Mouse (Mus musculus): Measurements from ENCODE around the gene Prkg1. TPM values are rescaled to one million over a fixed set of nuclear protein-coding genes. Genes with fewer than 3 reads are reported as not detected.

Gene Prkg1
- polyA plus RNA-seq, 1 experiment from 2014 or later, result 10.0 TPM

- 85% methylated on average over 2 of the region's 2 CpGs for WGBS
- no peak for ATAC-seq (ENCODE audit: insufficient read depth, low FRiP score, low read depth)
- Histone ChIP-seq H3K4me1 (no peaks in the 10 kb centered on the region), H3K27ac (no peak overlapping the region), H3K9ac (no peak overlapping the region), H3K4me3 (replicated peaks) (no peak overlapping the region), H3K36me3 (no peaks in the 10 kb centered on the region), H3K9me3 (no peaks in the 10 kb centered on the region), H3K4me2 (no peak overlapping the region), H3K27me3 (replicated peaks) (no peaks in the 10 kb centered on the region)
These were observed 826.8 kb downstream of the Prkg1 start for GRCm38 (mm10) chr19:30938058-30938457.

DNA sequence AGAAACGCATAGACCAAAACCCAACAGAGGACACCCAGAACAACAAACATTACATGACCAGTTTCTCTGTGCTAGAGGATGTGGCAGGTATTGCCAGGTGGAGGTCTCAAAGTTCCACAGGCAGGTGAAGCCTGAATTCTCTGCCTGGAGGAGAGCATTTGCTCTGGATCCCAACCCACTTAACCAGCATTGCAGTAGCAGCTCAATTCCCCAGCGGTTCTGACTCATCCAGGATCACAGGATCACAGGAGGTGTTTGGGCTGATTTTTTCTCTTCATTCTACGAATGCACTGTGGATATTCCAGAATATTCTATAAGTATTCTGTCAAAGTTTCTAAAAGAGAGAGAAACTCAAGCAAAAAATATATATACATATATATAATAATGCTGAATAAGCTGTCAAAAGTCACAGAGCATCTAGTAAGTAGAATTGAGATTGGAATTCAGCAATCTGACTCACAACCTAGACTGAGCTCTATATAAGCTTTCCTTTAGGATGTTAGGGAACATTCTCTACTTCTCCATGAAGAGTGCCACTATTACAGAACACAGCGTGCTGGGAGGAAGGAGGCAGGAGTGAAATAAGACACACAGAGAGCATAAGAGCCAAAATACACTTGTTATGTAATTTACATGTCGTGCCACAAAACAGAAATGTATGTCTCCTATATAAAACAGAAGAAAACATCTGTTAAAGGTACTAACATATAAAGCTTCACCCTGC, 833.2 kb downstream of the Prkg1 start:
- Histone ChIP-seq H3K27ac (no peak overlapping the region), H3K9me3 (no peaks in the 10 kb centered on the region), H3K4me3 (replicated peaks) (no peak overlapping the region), H3K4me1 (no peaks in the 10 kb centered on the region), H3K9ac (no peak overlapping the region), H3K36me3 (no peaks in the 10 kb centered on the region), H3K27me3 (replicated peaks) (no peaks in the 10 kb centered on the region), H3K4me2 (no peak overlapping the region)
- 86% methylated on average over 5 of the region's 5 CpGs for WGBS
- ATAC-seq (ENCODE audit: insufficient read depth, low FRiP score, low read depth), result no peak

GRCm38 (mm10) chr19:30924032-30924431, 840.8 kb downstream of the Prkg1 start:
- 69% methylated on average over 1 of the region's 1 CpGs for WGBS
- no peak for ATAC-seq (ENCODE audit: insufficient read depth, low FRiP score, low read depth)

DNA sequence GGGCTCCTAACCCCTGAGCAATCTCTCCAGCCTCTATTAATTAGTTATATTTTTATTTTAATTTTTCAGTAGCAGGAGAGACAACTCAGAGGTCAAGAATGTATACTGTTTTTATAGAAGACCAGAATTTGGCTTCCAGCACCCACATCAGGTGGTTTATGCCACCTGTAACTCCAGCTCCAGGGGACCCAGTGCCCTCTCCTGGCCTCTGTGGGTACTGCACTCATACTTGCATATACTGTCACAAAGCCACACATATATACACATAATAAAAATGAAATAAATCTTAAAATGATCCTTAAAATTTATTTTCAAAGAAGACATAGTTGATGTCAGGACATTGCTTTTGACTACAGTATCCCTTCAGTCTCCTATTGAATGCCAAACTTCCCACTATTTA, 862.5 kb downstream of the Prkg1 start:
- Histone ChIP-seq H3K4me3 (replicated peaks) (no peak overlapping the region), H3K27me3 (replicated peaks) (no peaks in the 10 kb centered on the region), H3K36me3 (no peaks in the 10 kb centered on the region), H3K9me3 (no peaks in the 10 kb centered on the region), H3K9ac (no peak overlapping the region), H3K27ac (no peak overlapping the region), H3K4me1 (no peaks in the 10 kb centered on the region), H3K4me2 (no peak overlapping the region)
- no peak for ATAC-seq (ENCODE audit: insufficient read depth, low FRiP score, low read depth)

More at GRCm38 (mm10) chr19:30924032-30924431, 840.8 kb downstream of the Prkg1 start:
- Histone ChIP-seq H3K9ac (no peak overlapping the region), H3K4me2 (no peak overlapping the region), H3K36me3 (no peaks in the 10 kb centered on the region), H3K9me3 (no peaks in the 10 kb centered on the region), H3K27me3 (replicated peaks) (no peaks in the 10 kb centered on the region), H3K4me3 (replicated peaks) (no peak overlapping the region), H3K27ac (no peak overlapping the region), H3K4me1 (no peaks in the 10 kb centered on the region)

GRCm38 (mm10) chr19:30901025-30901424, 863.8 kb downstream of the Prkg1 start:
- H3K4me3 ChIP-seq (replicated peaks), result no peak overlapping the region
- H3K27ac ChIP-seq, result no peak overlapping the region
- no peaks in the 10 kb centered on the region for H3K9me3 ChIP-seq
- no peak for ATAC-seq (ENCODE audit: insufficient read depth, low FRiP score, low read depth)
- no peaks in the 10 kb centered on the region for H3K4me1 ChIP-seq
- H3K27me3 ChIP-seq (replicated peaks), result no peaks in the 10 kb centered on the region
- 78% methylated on average over 3 of the region's 3 CpGs for WGBS
- no peak overlapping the region for H3K9ac ChIP-seq
- H3K36me3 ChIP-seq, result no peaks in the 10 kb centered on the region
- no peak overlapping the region for H3K4me2 ChIP-seq

GRCm38 (mm10) chr19:30890377-30890776, 874.5 kb downstream of the Prkg1 start:
- Histone ChIP-seq H3K27ac (no peak overlapping the region), H3K4me2 (no peak overlapping the region), H3K4me3 (replicated peaks) (no peak overlapping the region), H3K9ac (no peak overlapping the region), H3K27me3 (replicated peaks) (no peaks in the 10 kb centered on the region), H3K36me3 (no peaks in the 10 kb centered on the region), H3K9me3 (no peaks in the 10 kb centered on the region), H3K4me1 (no peaks in the 10 kb centered on the region)
- ATAC-seq (ENCODE audit: insufficient read depth, low FRiP score, low read depth), result no peak
- WGBS, result 88% methylated on average over 2 of the region's 2 CpGs

- Histone ChIP-seq H3K4me1 (no peaks in the 10 kb centered on the region), H3K4me3 (replicated peaks) (no peak overlapping the region), H3K36me3 (no peaks in the 10 kb centered on the region), H3K9ac (no peak overlapping the region), H3K9me3 (no peaks in the 10 kb centered on the region), H3K4me2 (no peak overlapping the region), H3K27ac (no peak overlapping the region), H3K27me3 (replicated peaks) (no peaks in the 10 kb centered on the region)
- WGBS, result 74% methylated on average over 3 of the region's 3 CpGs
- no peak for ATAC-seq (ENCODE audit: insufficient read depth, low FRiP score, low read depth)
These were observed 875.0 kb downstream of the Prkg1 start for GRCm38 (mm10) chr19:30889851-30890250.

DNA sequence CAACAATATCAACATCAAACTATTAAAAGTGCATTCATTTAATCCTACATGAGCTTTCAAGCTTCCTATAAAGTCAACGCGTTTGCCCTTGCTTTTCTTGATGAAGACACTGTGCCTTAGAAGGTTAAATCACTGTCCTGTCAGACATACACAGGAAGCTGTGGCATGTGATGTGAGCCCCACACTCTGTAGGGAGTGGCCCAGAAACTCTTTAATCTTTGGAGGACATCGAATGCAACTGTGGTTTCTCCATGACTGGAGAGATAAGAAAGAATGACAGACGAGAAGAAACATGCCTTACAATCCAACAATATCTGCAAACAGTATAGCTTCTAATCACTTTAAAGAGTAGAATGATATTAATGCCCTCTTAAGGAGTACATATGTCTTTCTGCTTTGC, 903.4 kb downstream of the Prkg1 start:
- no peak overlapping the region for H3K27ac ChIP-seq
- H3K4me1 ChIP-seq, result no peaks in the 10 kb centered on the region
- H3K4me3 ChIP-seq (replicated peaks), result no peak overlapping the region
- no peaks in the 10 kb centered on the region for H3K36me3 ChIP-seq
- H3K27me3 ChIP-seq (replicated peaks), result no peaks in the 10 kb centered on the region
- no peak for ATAC-seq (ENCODE audit: insufficient read depth, low FRiP score, low read depth)
- H3K4me2 ChIP-seq, result no peak overlapping the region
- 46% methylated on average over 4 of the region's 4 CpGs for WGBS
- no peaks in the 10 kb centered on the region for H3K9me3 ChIP-seq
- H3K9ac ChIP-seq, result no peak overlapping the region

- WGBS, result 86% methylated on average over 4 of the region's 4 CpGs
- no peak overlapping the region for H3K9ac ChIP-seq
- H3K9me3 ChIP-seq, result no peaks in the 10 kb centered on the region
- no peaks in the 10 kb centered on the region for H3K27me3 ChIP-seq (replicated peaks)
- no peak for ATAC-seq (ENCODE audit: insufficient read depth, low FRiP score, low read depth)
- H3K36me3 ChIP-seq, result no peaks in the 10 kb centered on the region
- no peak overlapping the region for H3K27ac ChIP-seq
- no peak overlapping the region for H3K4me2 ChIP-seq
- H3K4me3 ChIP-seq (replicated peaks), result no peak overlapping the region
- no peaks in the 10 kb centered on the region for H3K4me1 ChIP-seq
These were observed 913.8 kb downstream of the Prkg1 start for GRCm38 (mm10) chr19:30851023-30851422.

GRCm38 (mm10) chr19:30844916-30845315, 919.9 kb downstream of the Prkg1 start:
- no peak overlapping the region for H3K9ac ChIP-seq
- no peak for ATAC-seq (ENCODE audit: insufficient read depth, low FRiP score, low read depth)
- H3K9me3 ChIP-seq, result no peaks in the 10 kb centered on the region
- WGBS, result 39% methylated on average over 4 of the region's 4 CpGs
- H3K36me3 ChIP-seq, result no peaks in the 10 kb centered on the region
- H3K4me3 ChIP-seq (replicated peaks), result no peak overlapping the region
- no peaks in the 10 kb centered on the region for H3K4me1 ChIP-seq
- H3K27me3 ChIP-seq (replicated peaks), result no peaks in the 10 kb centered on the region
- no peak overlapping the region for H3K4me2 ChIP-seq
- no peak overlapping the region for H3K27ac ChIP-seq

GRCm38 (mm10) chr19:30843637-30844036, 921.2 kb downstream of the Prkg1 start:
- H3K9ac ChIP-seq, result no peak overlapping the region
- H3K9me3 ChIP-seq, result no peaks in the 10 kb centered on the region
- ATAC-seq (ENCODE audit: insufficient read depth, low FRiP score, low read depth), result 0 out of 2 replicates have a peak, but pooled peaks have one; percentile 27
- H3K27ac ChIP-seq, result no peak overlapping the region
- H3K4me3 ChIP-seq (replicated peaks), result no peak overlapping the region
- H3K36me3 ChIP-seq, result no peaks in the 10 kb centered on the region
- no peaks in the 10 kb centered on the region for H3K4me1 ChIP-seq
- 74% methylated on average over 4 of the region's 4 CpGs for WGBS
- H3K4me2 ChIP-seq, result no peak overlapping the region
- no peaks in the 10 kb centered on the region for H3K27me3 ChIP-seq (replicated peaks)

DNA sequence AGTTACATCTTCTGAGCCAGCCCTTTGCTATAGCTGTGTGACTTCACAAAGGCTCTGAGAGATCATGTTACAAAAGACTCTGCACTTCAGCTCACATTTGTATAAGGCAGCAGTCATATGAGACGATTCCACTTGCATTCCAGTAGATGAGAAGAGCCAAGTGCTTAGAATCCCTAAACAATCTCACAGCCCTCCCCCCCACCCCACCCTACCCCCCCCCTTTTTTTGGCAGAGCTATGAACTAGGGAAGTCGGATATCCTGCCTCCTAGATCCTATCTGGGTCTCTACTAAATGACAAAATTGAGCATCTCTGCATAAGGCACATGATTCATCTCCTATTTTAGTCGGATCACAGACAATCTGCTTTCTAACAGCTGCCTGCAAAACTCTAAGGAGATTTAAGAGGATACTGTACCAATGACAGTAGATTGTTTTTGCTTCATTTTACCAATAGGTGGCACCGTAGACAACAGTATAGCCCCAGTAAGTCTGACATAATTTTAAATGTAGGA, 921.7 kb downstream of the Prkg1 start:
- H3K27me3 ChIP-seq (replicated peaks), result no peaks in the 10 kb centered on the region
- 4% methylated on average over 4 of the region's 4 CpGs for WGBS
- peak overlapping the region; percentile 59; the same call in 1 of the 2 replicates for H3K27ac ChIP-seq
- no peaks in the 10 kb centered on the region for H3K9me3 ChIP-seq
- no peaks in the 10 kb centered on the region for H3K36me3 ChIP-seq
- no peaks in the 10 kb centered on the region for H3K4me1 ChIP-seq
- no peak overlapping the region for H3K4me3 ChIP-seq (replicated peaks)
- H3K9ac ChIP-seq, result no peak overlapping the region
- H3K4me2 ChIP-seq, result no peak overlapping the region
- ATAC-seq (ENCODE audit: insufficient read depth, low FRiP score, low read depth), result peak; percentile 69; the same call in 1 of the 2 replicates
